Mouse (Mus musculus) cortical plate, adult 2 months (tissue): ENCODE measurements around the gene Snapin.

Experiments used
- CTCF ChIP-seq: fragments of 200-500 bp; IDR thresholded peaks from 2 replicates; pipeline ENCODE4 v1.5.1; 2011; ENCODE audit warnings: mild to moderate bottlenecking, control low read depth, low read length; ENCODE audit not compliant: insufficient read depth; ENCODE audit errors: extremely low read depth
- POLR2A ChIP-seq: fragments of 200-500 bp; IDR thresholded peaks from 2 replicates; pipeline ENCODE4 v1.6.1; 2011; ENCODE audit warnings: mild to moderate bottlenecking, low read length, control low read depth; ENCODE audit not compliant: insufficient read depth; ENCODE audit errors: extremely low read depth

- TF ChIP-seq CTCF, result no peak
- TF ChIP-seq POLR2A, result peak; percentile 41; the same call in 1 of the 2 replicates
Measured at GRCm38 (mm10) chr3:90537141-90537904, 46.5 kb upstream of the Snapin start, which contains the start of gene S100a16.
